Mouse (Mus musculus) induced T-regulatory cell, adult 2 months (primary cell): ENCODE measurements around the gene E430018J23Rik.
"Not testable (repeated sequence)": the region's sequence is repeated elsewhere in the genome, so short reads cannot be mapped to it uniquely, and the experiment has no call there.

Source experiments
- DNase-seq: peaks from one replicate; pipeline ENCODE4 v3.0.0-alpha.2; 2012; ENCODE audit warnings: low read depth

The E430018J23Rik gene

GRCm38 (mm10) chr7:127341861-127342260 lies 51.6 kb downstream of the E430018J23Rik start:
- DNase-seq, result not testable (repeated sequence)

- DNase-seq, result no peak
Measured at GRCm38 (mm10) chr7:127341356-127341755, 52.1 kb downstream of the E430018J23Rik start.
